Mouse (Mus musculus) liver, postnatal 0 days (tissue): ENCODE results near the gene Prkcb.

Experiments used
- CTCF ChIP-seq: sonication (generic); IDR thresholded peaks from 2 replicates; pipeline ENCODE4 v1.5.1; 2016; ENCODE audit warnings: antibody characterized with exemption, low read depth
- EP300 ChIP-seq: IDR thresholded peaks from 2 replicates; pipeline ENCODE4 v1.6.1; 2016; ENCODE audit warnings: antibody characterized with exemption, low read depth, mild to moderate bottlenecking

DNA sequence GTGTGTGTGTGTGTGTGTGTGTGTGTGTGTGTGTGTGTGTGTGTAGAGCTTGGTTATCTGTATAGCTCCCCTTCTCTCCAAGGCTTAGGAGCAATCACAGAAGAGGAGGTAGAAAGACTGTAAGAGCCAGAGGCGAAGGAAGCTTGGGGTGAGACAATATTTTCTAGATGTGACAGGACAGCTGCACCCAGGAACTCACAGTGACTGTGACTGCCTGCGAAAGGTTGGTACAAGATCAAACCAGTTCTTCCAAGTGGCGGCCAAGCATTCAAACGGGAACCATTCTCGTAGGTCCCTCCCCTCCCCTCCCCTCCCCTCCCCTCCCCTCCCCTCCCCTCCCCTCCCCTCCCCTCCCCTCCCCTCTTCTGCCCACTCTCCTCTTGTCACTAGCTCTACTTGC is 42.6 kb upstream of the Prkcb start:
- TF ChIP-seq CTCF, result no peak
- TF ChIP-seq EP300, result no peak
